In the genomic region with DNA sequence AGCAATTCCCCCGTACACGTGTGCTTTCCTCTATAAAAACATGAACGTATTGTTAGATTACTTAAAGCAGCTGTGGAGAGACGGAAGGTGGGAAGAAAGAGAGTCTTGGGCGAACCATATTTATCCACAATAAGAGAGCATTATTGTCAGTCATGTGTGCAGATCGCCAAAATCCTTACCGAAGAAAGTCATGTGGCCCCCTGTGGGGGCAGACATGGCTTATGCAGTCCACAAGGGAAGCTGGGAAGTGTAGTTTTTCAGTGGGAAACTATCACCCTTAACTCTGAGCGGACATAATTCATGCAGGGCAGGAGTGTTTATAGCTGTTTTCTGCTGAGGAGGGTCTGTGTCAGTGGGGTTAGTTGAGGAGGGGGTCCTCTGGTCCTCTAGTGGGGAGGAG, we compare ENCODE assay signal across 10 mouse cellular contexts.
DNase-seq lines count a peak whose midpoint lies in the region; ATAC-seq lines count a peak whose summit lies in the region.
"Had no signal": no experiment of that assay in that cellular context is flagged by ENCODE, and none has a peak within 500 bp of the region (broad histone marks: within the 10 kb centered on the region; RNA-seq: fewer than 3 reads in every experiment).

No protein-coding gene starts in this region.

- no peaks in the 10 kb centered on the region for H3K4me1 ChIP-seq in midbrain, embryonic 14.5 days (ENCODE audit: control insufficient read depth, insufficient read depth, low read length)
- no peaks in the 10 kb centered on the region; the same call in 1 of the 2 replicates for H3K4me1 ChIP-seq in midbrain, embryonic 11.5 days (ENCODE audit: control insufficient read depth, insufficient read depth, low read length)
- H3K4me1 ChIP-seq: liver, embryonic 15.5 days had no signal

- H3K9ac ChIP-seq in midbrain, embryonic 14.5 days (replicated peaks; ENCODE audit: low read length), result no peak overlapping the region
- H3K9ac ChIP-seq in midbrain, embryonic 11.5 days (ENCODE audit: low read length), result no peak overlapping the region
- H3K9ac ChIP-seq: liver, embryonic 15.5 days had no signal

- intact Hi-C loops in left cerebral cortex, postnatal 14 days (cut with DNase I), result no loop called here
- intact Hi-C loops in gastrocnemius, postnatal 36 days (cut with DNase I), result no loop called here

- peak; percentile 98 for ATAC-seq in frontal cortex, adult (ENCODE audit: low TSS enrichment)
- ATAC-seq in midbrain, embryonic 14.5 days (ENCODE audit: low FRiP score, low TSS enrichment), result no peak
- ATAC-seq in midbrain, embryonic 11.5 days (ENCODE audit: low FRiP score), result no peak

- H3K4me2 ChIP-seq in midbrain, embryonic 14.5 days (ENCODE audit: low read length), result no peak overlapping the region
- no peak overlapping the region for H3K4me2 ChIP-seq in midbrain, embryonic 11.5 days
- H3K4me2 ChIP-seq: liver, embryonic 15.5 days had no signal

- no peaks in the 10 kb centered on the region for H3K9me3 ChIP-seq in midbrain, embryonic 14.5 days (ENCODE audit: control insufficient read depth, low read length)
- no peaks in the 10 kb centered on the region for H3K9me3 ChIP-seq in midbrain, embryonic 11.5 days (ENCODE audit: control insufficient read depth, low read length)
- H3K9me3 ChIP-seq: liver, embryonic 15.5 days had no signal

- H3K4me3 ChIP-seq in midbrain, embryonic 14.5 days (replicated peaks; ENCODE audit: low read depth, low read length), result no peak overlapping the region
- H3K4me3 ChIP-seq in midbrain, embryonic 11.5 days (ENCODE audit: low read depth, low read length), result no peak overlapping the region
- H3K4me3 ChIP-seq: liver, embryonic 15.5 days had no signal

- H3K27me3 ChIP-seq in midbrain, embryonic 14.5 days (ENCODE audit: control insufficient read depth, insufficient read depth, low read length), result no peaks in the 10 kb centered on the region
- H3K27me3 ChIP-seq in midbrain, embryonic 11.5 days (ENCODE audit: control insufficient read depth, insufficient read depth, low read length), result no peaks in the 10 kb centered on the region; the same call in 1 of the 2 replicates
- H3K27me3 ChIP-seq: liver, embryonic 15.5 days had no signal

- no peak for DNase-seq in frontal cortex, postnatal 25 days (ENCODE audit: low spot score in 2 of 2)
- DNase-seq in midbrain, embryonic 14.5 days, result peak; percentile 31
- DNase-seq in midbrain, embryonic 11.5 days (ENCODE audit: low spot score, missing footprints), result no peak
- peak; percentile 42 to 64 for DNase-seq in left cerebral cortex, postnatal 14 days (ENCODE audit: low spot score in 2 of 2)
- DNase-seq in right cerebral cortex, postnatal 4 days, result peak; percentile 12
- DNase-seq in adrenal gland, postnatal 14 days, result no peak
- no peak for DNase-seq in gastrocnemius, postnatal 36 days
- DNase-seq: thymus, adult 18-20 months had no signal

- 74% methylated on average over 8 of the region's 8 CpGs for WGBS in midbrain, embryonic 14.5 days
- 77% methylated on average over 8 of the region's 8 CpGs for WGBS in midbrain, embryonic 11.5 days

- H3K27ac ChIP-seq in midbrain, embryonic 14.5 days (replicated peaks; ENCODE audit: low read depth, low read length), result no peak overlapping the region
- no peak overlapping the region for H3K27ac ChIP-seq in midbrain, embryonic 11.5 days (ENCODE audit: low read depth, low read length)
- H3K27ac ChIP-seq: liver, embryonic 15.5 days had no signal

- H3K36me3 ChIP-seq in midbrain, embryonic 14.5 days (ENCODE audit: control insufficient read depth, insufficient read depth, low read length), result no peaks in the 10 kb centered on the region
- no peaks in the 10 kb centered on the region for H3K36me3 ChIP-seq in midbrain, embryonic 11.5 days (ENCODE audit: control insufficient read depth, insufficient read depth, low read length)
- H3K36me3 ChIP-seq: liver, embryonic 15.5 days had no signal

Comparison
In these comparisons a context has a peak if more than half of its experiments do, and no peak if none do; other contexts are left out.
1. DNase-seq: peak in midbrain, embryonic 14.5 days (single experiment), left cerebral cortex, postnatal 14 days (2 of 2) and right cerebral cortex, postnatal 4 days (single experiment); none in frontal cortex, postnatal 25 days (0 of 2), midbrain, embryonic 11.5 days (single experiment), adrenal gland, postnatal 14 days (single experiment) and gastrocnemius, postnatal 36 days (0 of 2).